Mouse (Mus musculus) yolk sac, embryonic 10.5 days (tissue): Measurements from ENCODE around the gene Eif3l.
"Not testable (repeated sequence)": the region's sequence is repeated elsewhere in the genome, so short reads cannot be mapped to it uniquely, and the experiment has no call there.

Experiments
- DNase-seq: peaks from one replicate; pipeline ENCODE4 v3.0.0-alpha.2; 2017; ENCODE audit warnings: low spot score

Eif3l gene

GRCm38 (mm10) chr15:79074913-79075532, at the start of gene Eif3l:
Gene Eif3l, plus strand, starts transcription at chr15:79075179.
- peak; percentile 90 for DNase-seq

GRCm38 (mm10) chr15:79025687-79026308, 49.2 kb upstream of the Eif3l start:
- peak; percentile 48 for DNase-seq

- peak; percentile 80 for DNase-seq
Measured at GRCm38 (mm10) chr15:79026511-79027290, 48.3 kb upstream of the Eif3l start.

- peak; percentile 45 for DNase-seq
Measured at GRCm38 (mm10) chr15:79027291-79028205, 47.4 kb upstream of the Eif3l start.

GRCm38 (mm10) chr15:79028237-79028738, 46.7 kb upstream of the Eif3l start, which contains the start of gene H1f0:
Gene H1f0, plus strand, starts transcription at chr15:79028450.
- DNase-seq, result peak; percentile 94

GRCm38 (mm10) chr15:79028823-79029484, 46.0 kb upstream of the Eif3l start:
- DNase-seq, result no peak

GRCm38 (mm10) chr15:79029519-79030241, 45.3 kb upstream of the Eif3l start:
- peak; percentile 45 for DNase-seq

GRCm38 (mm10) chr15:79030551-79031435, 44.2 kb upstream of the Eif3l start:
- DNase-seq, result peak; percentile 94

GRCm38 (mm10) chr15:79031908-79032307, 43.1 kb upstream of the Eif3l start:
- not testable (repeated sequence) for DNase-seq

GRCm38 (mm10) chr15:79037913-79038328, 37.1 kb upstream of the Eif3l start:
- peak; percentile 77 for DNase-seq

- DNase-seq, result no peak
Measured at GRCm38 (mm10) chr15:79038331-79038730, 36.6 kb upstream of the Eif3l start.

GRCm38 (mm10) chr15:79038853-79039252, 36.1 kb upstream of the Eif3l start:
- peak; percentile 84 for DNase-seq

- DNase-seq, result peak; percentile 66
Measured at GRCm38 (mm10) chr15:79040501-79041416, 34.2 kb upstream of the Eif3l start.

GRCm38 (mm10) chr15:79041585-79041984, 33.4 kb upstream of the Eif3l start, which contains the start of gene Galr3:
Gene Galr3, plus strand, starts transcription at chr15:79041885.
- DNase-seq, result no peak

GRCm38 (mm10) chr15:79042721-79043491, 32.1 kb upstream of the Eif3l start:
- DNase-seq, result no peak

GRCm38 (mm10) chr15:79044837-79045236, 30.1 kb upstream of the Eif3l start:
- DNase-seq, result peak; percentile 72

GRCm38 (mm10) chr15:79048186-79048585, 26.8 kb upstream of the Eif3l start:
- DNase-seq, result no peak
